Mouse (Mus musculus) cerebellum, adult 11 months (tissue): ENCODE results near the gene Sox21.

Source experiments
- DNase-seq: peaks from one replicate; pipeline ENCODE4 v3.0.0; 2022

Gene Sox21

GRCm38 (mm10) chr14:118225061-118225743, 11.6 kb downstream of the Sox21 start:
- DNase-seq: no peak

DNA sequence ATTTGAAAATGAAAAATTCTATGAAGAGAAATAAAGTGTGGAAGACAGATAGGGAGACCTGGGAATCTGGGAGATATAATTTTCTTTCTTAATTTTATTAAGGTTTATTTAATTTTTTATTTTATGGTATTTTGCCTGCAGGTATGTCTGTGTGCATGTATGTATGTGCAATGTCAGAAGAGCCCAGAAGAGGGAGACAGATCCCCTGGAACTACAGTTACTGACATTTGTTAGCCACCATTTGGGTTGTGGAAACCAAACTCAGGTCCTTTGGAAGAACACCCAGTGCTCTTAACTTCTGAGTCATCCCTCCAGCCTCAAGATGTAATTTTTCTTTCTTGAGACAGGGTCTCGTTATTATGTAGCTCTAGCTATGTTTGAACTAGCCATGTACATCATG, 15.9 kb downstream of the Sox21 start:
- no peak for DNase-seq

GRCm38 (mm10) chr14:118216826-118217225, 20.0 kb downstream of the Sox21 start:
- DNase-seq: no peak

DNA sequence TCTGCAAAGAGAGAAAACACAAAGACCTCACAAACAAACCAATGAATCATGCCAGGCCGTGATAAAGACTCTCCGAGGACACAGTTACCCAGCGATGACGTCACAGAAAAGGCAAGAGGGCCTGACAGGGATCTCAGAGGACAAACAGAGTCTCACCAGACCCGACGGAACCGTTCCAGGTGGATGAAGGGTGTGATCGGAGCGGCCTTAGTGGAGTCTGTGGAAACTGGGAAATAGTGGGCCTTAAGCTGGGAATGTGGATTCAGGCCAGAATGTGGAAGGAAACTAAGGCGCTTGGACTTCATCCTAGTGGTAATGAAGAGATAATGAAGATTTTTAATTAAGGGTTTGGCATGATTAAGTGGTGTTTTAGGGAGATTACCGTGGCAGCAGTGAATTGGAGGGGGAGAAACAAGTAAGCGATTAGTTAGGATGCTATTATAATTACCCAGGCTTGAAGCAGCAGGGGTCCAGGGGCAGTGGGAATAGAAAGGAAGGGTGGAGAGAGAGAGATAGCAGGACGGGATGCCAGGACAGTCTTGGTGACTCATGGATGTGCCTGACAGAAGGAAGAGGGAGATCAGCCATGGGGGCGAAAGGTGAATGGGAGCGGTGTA, 24.5 kb downstream of the Sox21 start:
- no peak for DNase-seq

- DNase-seq: no peak
Measured at GRCm38 (mm10) chr14:118209642-118210041, 27.2 kb downstream of the Sox21 start.

GRCm38 (mm10) chr14:118207347-118207746, 29.5 kb downstream of the Sox21 start:
- no peak for DNase-seq

DNA sequence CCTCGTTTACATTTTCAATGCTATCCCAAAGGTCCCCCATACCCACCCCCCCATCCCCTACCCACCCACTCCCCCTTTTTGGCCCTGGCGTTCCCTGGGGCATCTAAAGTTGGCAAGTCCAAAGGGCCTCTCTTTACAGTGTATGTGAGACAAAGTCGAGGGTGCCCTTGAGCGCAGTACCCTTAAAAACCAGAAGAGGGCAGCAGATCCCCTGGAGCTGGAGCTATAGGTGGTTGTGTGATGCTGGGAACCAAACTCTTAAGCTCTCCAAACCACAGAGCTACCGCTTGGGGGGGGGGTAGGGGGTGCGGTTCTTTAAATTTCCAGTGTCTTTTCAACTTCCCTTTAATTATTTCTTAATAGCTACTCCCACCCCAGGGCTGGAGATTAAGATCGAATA, 33.8 kb downstream of the Sox21 start:
- no peak for DNase-seq

- no peak for DNase-seq
Measured at GRCm38 (mm10) chr14:118202006-118202405, 34.8 kb downstream of the Sox21 start.

DNA sequence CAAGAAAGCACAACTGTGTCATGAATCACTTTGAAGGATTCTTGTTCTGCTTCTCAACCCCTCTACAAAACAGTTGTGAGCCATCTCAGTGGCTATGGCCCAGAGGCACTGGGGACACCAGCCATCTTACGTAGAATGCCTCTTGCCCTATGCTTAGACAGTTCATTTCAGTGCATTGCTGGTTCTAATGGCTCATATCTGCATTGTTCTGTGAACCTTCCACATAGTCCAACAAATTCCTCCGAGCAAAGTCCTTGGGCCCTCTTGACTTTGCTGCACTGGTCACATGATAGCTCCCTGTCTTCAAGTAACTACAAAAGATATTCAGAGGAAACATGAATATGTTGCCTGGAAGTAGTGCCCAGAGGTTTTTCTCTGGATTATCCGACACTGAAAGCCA, 36.1 kb downstream of the Sox21 start:
- no peak for DNase-seq

- no peak for DNase-seq
Measured at GRCm38 (mm10) chr14:118197063-118197462, 39.8 kb downstream of the Sox21 start.

GRCm38 (mm10) chr14:118194219-118194914, 42.5 kb downstream of the Sox21 start:
- DNase-seq: no peak

- DNase-seq: no peak
Measured at GRCm38 (mm10) chr14:118193663-118194062, 43.2 kb downstream of the Sox21 start.

DNA sequence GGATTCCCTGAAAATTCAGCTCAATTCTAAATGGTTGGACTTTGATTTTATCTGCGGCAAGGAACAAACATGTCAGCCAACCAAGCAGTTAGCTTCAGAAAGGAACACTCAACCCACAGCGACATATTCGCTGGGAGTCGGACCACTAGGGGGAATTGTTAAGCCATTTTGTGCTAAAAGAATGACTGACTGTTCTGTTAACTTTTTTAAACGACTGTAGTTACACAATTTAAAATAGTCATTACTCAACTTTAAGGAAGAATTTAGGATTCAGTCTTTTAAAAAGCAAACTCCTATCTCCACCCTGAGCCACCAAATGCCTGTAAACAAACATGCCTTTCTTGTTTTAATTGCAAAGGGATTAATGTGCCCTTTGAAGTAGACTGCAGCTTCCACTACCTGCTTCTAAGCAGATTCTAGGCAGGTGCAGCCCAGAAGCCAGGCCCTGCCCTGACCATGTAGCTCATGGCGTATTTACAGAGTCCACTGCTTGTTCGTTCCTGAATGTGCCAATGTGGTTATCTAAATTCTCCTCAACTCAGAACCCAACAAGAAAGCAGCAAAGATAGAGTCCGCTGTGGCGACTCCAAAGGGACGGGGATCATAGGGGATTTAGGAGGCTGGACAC, 43.7 kb downstream of the Sox21 start:
- DNase-seq: no peak

- no peak for DNase-seq
Measured at GRCm38 (mm10) chr14:118191442-118191841, 45.4 kb downstream of the Sox21 start.
